Mouse (Mus musculus) MEL (cell line): ENCODE measurements around the gene Prss56. TPM values are rescaled to one million over a fixed set of nuclear protein-coding genes. Genes with fewer than 3 reads are reported as not detected.

Experiments used
- DNase-seq: peaks from one replicate; pipeline ENCODE4 v3.0.0; 2011; ENCODE audit warnings: low read depth, low spot score
- H3K27ac ChIP-seq: 2 replicates; pipeline ENCODE4 v1.5.1; 2012; ENCODE audit warnings: low read depth, mild to moderate bottlenecking, control low read depth, low read length, moderate library complexity; ENCODE audit not compliant: control insufficient read depth
- H3K27me3 ChIP-seq, 2 experiments: fragments of 150-350 bp in 1 of 2; sonication (generic) in 1 of 2; 2 replicates each; pipeline ENCODE4 v1.6.1; 2012; ENCODE audit warnings: low read length in 2 of 2, mild to moderate bottlenecking in 2 of 2, improper control_type of control experiment in 1 of 2, moderate library complexity in 1 of 2; ENCODE audit not compliant: insufficient read depth in 2 of 2, control insufficient read depth in 1 of 2
- H3K36me3 ChIP-seq, 2 experiments: 2 replicates each; pipeline ENCODE4 v1.6.1; 2012 to 2014; ENCODE audit warnings: low read length in 2 of 2, improper control_type of control experiment in 1 of 2, inconsistent platforms in 1 of 2, mild to moderate bottlenecking in 1 of 2; ENCODE audit not compliant: insufficient read depth in 2 of 2, control insufficient read depth in 1 of 2
- H3K4me1 ChIP-seq, 2 experiments: fragments of 150-350 bp in 1 of 2; sonication (generic) in 1 of 2; 2 replicates each; pipeline ENCODE4 v1.6.1; 2012; ENCODE audit warnings: low read length in 2 of 2, improper control_type of control experiment in 1 of 2, mild to moderate bottlenecking in 1 of 2; ENCODE audit not compliant: insufficient read depth in 2 of 2, control insufficient read depth in 1 of 2
- H3K4me3 ChIP-seq, 2 experiments: fragments of 150-350 bp in 1 of 2; sonication (generic) in 1 of 2; 2 replicates each; pipeline ENCODE4 v1.5.1; 2012; ENCODE audit warnings: low read depth in 2 of 2, low read length in 2 of 2, mild to moderate bottlenecking in 2 of 2, moderate library complexity in 2 of 2, control low read depth in 1 of 2, improper control_type of control experiment in 1 of 2; ENCODE audit not compliant: control insufficient read depth in 1 of 2, insufficient read depth in 1 of 2
- H3K79me2 ChIP-seq: 2 replicates; pipeline ENCODE4 v1.6.1; 2012; ENCODE audit warnings: mild to moderate bottlenecking, low read length, moderate library complexity; ENCODE audit not compliant: control insufficient read depth, poor library complexity, insufficient read depth
- H3K9ac ChIP-seq: 2 replicates; pipeline ENCODE4 v1.6.1; 2012; ENCODE audit warnings: low read depth, mild to moderate bottlenecking, control low read depth, low read length, moderate library complexity; ENCODE audit not compliant: control insufficient read depth, poor library complexity, severe bottlenecking
- H3K9me3 ChIP-seq: fragments of 150-350 bp; sonication (generic); replicated peaks from 2 replicates; pipeline ENCODE4 v1.6.1; 2012; ENCODE audit warnings: mild to moderate bottlenecking, low read length, improper control_type of control experiment, moderate library complexity; ENCODE audit not compliant: insufficient read depth
- BHLHE40 ChIP-seq: IDR thresholded peaks from 2 replicates; pipeline ENCODE4 v1.6.1; 2012; ENCODE audit warnings: low read depth, mild to moderate bottlenecking, inconsistent platforms, low read length, improper control_type of control experiment, borderline replicate concordance
- CHD1 ChIP-seq: IDR thresholded peaks from 2 replicates; pipeline ENCODE4 v1.6.1; 2012; ENCODE audit warnings: low read depth, mild to moderate bottlenecking, inconsistent platforms, low read length, improper control_type of control experiment
- E2F4 ChIP-seq: IDR thresholded peaks from 2 replicates; pipeline ENCODE4 v1.6.1; 2011; ENCODE audit warnings: low read depth, low read length, improper control_type of control experiment, borderline replicate concordance
- ELF1 ChIP-seq: IDR thresholded peaks from 2 replicates; pipeline ENCODE4 v1.6.1; 2014; ENCODE audit warnings: low read depth, mild to moderate bottlenecking, inconsistent platforms, low read length, improper control_type of control experiment, moderate library complexity
- ETS1 ChIP-seq: IDR thresholded peaks from 2 replicates; pipeline ENCODE4 v1.6.1; 2012; ENCODE audit warnings: low read depth, mild to moderate bottlenecking, inconsistent platforms, low read length, improper control_type of control experiment, moderate library complexity
- GABPA ChIP-seq: IDR thresholded peaks from 2 replicates; pipeline ENCODE4 v1.6.1; 2012; ENCODE audit warnings: low read depth, mild to moderate bottlenecking, inconsistent platforms, low read length, improper control_type of control experiment, moderate library complexity
- GATA1 ChIP-seq: IDR thresholded peaks from 2 replicates; pipeline ENCODE4 v1.6.1; 2011; ENCODE audit warnings: low read depth, low read length, improper control_type of control experiment
- MAX ChIP-seq: IDR thresholded peaks from 2 replicates; pipeline ENCODE4 v1.6.1; 2011; ENCODE audit warnings: low read length, improper control_type of control experiment
- MXI1 ChIP-seq: IDR thresholded peaks from 2 replicates; pipeline ENCODE4 v1.6.1; 2011; ENCODE audit warnings: mild to moderate bottlenecking, low read depth, low read length, improper control_type of control experiment
- MYB ChIP-seq: IDR thresholded peaks from 2 replicates; pipeline ENCODE4 v1.6.1; 2011; ENCODE audit warnings: mild to moderate bottlenecking, low read depth, low read length, improper control_type of control experiment
- MYC ChIP-seq: IDR thresholded peaks from 2 replicates; pipeline ENCODE4 v1.6.1; 2011; ENCODE audit warnings: low read depth, mild to moderate bottlenecking, low read length, improper control_type of control experiment, moderate library complexity
- NRF1 ChIP-seq: IDR thresholded peaks from 2 replicates; pipeline ENCODE4 v1.6.1; 2014; ENCODE audit warnings: low read depth, mild to moderate bottlenecking, inconsistent platforms, low read length, improper control_type of control experiment, moderate library complexity; ENCODE audit not compliant: poor library complexity, insufficient read depth, severe bottlenecking
- POLR2AphosphoS2 ChIP-seq: IDR thresholded peaks from 2 replicates; pipeline ENCODE4 v1.6.1; 2011; ENCODE audit warnings: low read length, improper control_type of control experiment
- RCOR1 ChIP-seq: IDR thresholded peaks from 2 replicates; pipeline ENCODE4 v1.6.1; 2012; ENCODE audit warnings: low read depth, mild to moderate bottlenecking, inconsistent platforms, low read length, improper control_type of control experiment
- TAL1 ChIP-seq: IDR thresholded peaks from 2 replicates; pipeline ENCODE4 v1.6.1; 2012; ENCODE audit warnings: mild to moderate bottlenecking, inconsistent platforms, low read length, moderate library complexity, mixed read lengths
- TBP ChIP-seq: IDR thresholded peaks from 2 replicates; pipeline ENCODE4 v1.8.0; 2011; ENCODE audit warnings: low read depth, low read length, improper control_type of control experiment
- UBTF ChIP-seq: IDR thresholded peaks from 2 replicates; pipeline ENCODE4 v1.6.1; 2012; ENCODE audit warnings: low read depth, mild to moderate bottlenecking, inconsistent platforms, low read length, improper control_type of control experiment, moderate library complexity, borderline replicate concordance; ENCODE audit not compliant: insufficient read depth
- USF1 ChIP-seq: IDR thresholded peaks from 2 replicates; pipeline ENCODE4 v1.6.1; 2014; ENCODE audit warnings: low read depth, mild to moderate bottlenecking, inconsistent platforms, low read length, improper control_type of control experiment, moderate library complexity
- USF2 ChIP-seq, 2 experiments: IDR thresholded peaks; 2 replicates each; pipeline ENCODE4 v1.6.1; 2011 to 2012; ENCODE audit warnings: improper control_type of control experiment in 2 of 2, low read length in 2 of 2, borderline replicate concordance in 1 of 2, inconsistent platforms in 1 of 2, low read depth in 1 of 2, mild to moderate bottlenecking in 1 of 2; ENCODE audit not compliant: insufficient read depth in 1 of 2
- ZKSCAN1 ChIP-seq: IDR thresholded peaks from 2 replicates; pipeline ENCODE4 v1.6.1; 2012; ENCODE audit warnings: low read depth, mild to moderate bottlenecking, inconsistent platforms, low read length, improper control_type of control experiment, moderate library complexity
- ZMIZ1 ChIP-seq: IDR thresholded peaks from 2 replicates; pipeline ENCODE4 v1.6.1; 2012; ENCODE audit warnings: low read depth, mild to moderate bottlenecking, inconsistent platforms, low read length, improper control_type of control experiment, moderate library complexity
- ZNF384 ChIP-seq: IDR thresholded peaks from 2 replicates; pipeline ENCODE4 v1.6.1; 2012; ENCODE audit warnings: low read depth, mild to moderate bottlenecking, inconsistent platforms, low read length, improper control_type of control experiment
- polyA plus RNA-seq, 2 experiments: library from polyadenylated mRNA; stranded (reverse) in 1 of 2; unstranded in 1 of 2; fragments of >175 nt in 1 of 2; fragments of >200 nt in 1 of 2; gene quantifications; 2 replicates each; pipeline versions ENCODE4 v1.2.1 to v1.2.4; 2012; ENCODE audit warnings: low replicate concordance in 2 of 2, low read depth in 1 of 2; ENCODE audit not compliant: insufficient read length in 2 of 2, insufficient read depth in 1 of 2, missing spikeins in 1 of 2
- total RNA-seq: library from RNA; depleted of rRNA; stranded (reverse); fragments of 300-350 nt; gene quantifications from 2 replicates; pipeline ENCODE4 v1.2.3, GENCODE M21; 2012

Gene Prss56
- total and polyA plus RNA-seq, 3 experiments: 0.08 TPM; not detected in 2

GRCm38 (mm10) chr1:87164796-87165184, 18.3 kb upstream of the Prss56 start:
- Histone ChIP-seq H3K36me3 (no peaks in the 10 kb centered on the region), H3K4me3 (no peak overlapping the region), H3K4me1 (no peaks in the 10 kb centered on the region), H3K27me3 (peaks cover 2 to 4% of the 10 kb centered on the region in 2 experiments; a peak in 2 of 4 replicates), H3K27ac (no peak overlapping the region), H3K9ac (no peak overlapping the region), H3K9me3 (no peaks in the 10 kb centered on the region)
- no peak for TF ChIP-seq POLR2AphosphoS2
- no peak for TF ChIP-seq ZKSCAN1
- no peak for TF ChIP-seq UBTF
- TF ChIP-seq TAL1: no peak
- no peak for TF ChIP-seq USF1
- TF ChIP-seq ETS1: no peak
- TF ChIP-seq ZMIZ1: no peak
- TF ChIP-seq GABPA: no peak
- no peak for TF ChIP-seq MYC
- TF ChIP-seq ELF1: no peak
- no peak for TF ChIP-seq E2F4
- TF ChIP-seq BHLHE40: no peak
- no peak for TF ChIP-seq CHD1
- TF ChIP-seq MXI1: no peak
- TF ChIP-seq NRF1: no peak
- TF ChIP-seq MYB: no peak
- no peak for TF ChIP-seq MAX
- TF ChIP-seq GATA1: no peak
- TF ChIP-seq, all 39 proteins: peak for 0
- H3K79me2 ChIP-seq: no peaks in the 10 kb centered on the region
- no peak for DNase-seq

GRCm38 (mm10) chr1:87170458-87170857, 12.7 kb upstream of the Prss56 start:
- no peaks in the 10 kb centered on the region for H3K9me3 ChIP-seq
- H3K27ac ChIP-seq: no peak overlapping the region
- H3K27me3 ChIP-seq: peaks cover 2 to 4% of the 10 kb centered on the region in 2 experiments; a peak in 2 of 4 replicates
- H3K4me1 ChIP-seq: peaks cover 0 to 1% of the 10 kb centered on the region in 2 experiments; a peak in 1 of 4 replicates
- H3K36me3 ChIP-seq: peaks cover 0 to 1% of the 10 kb centered on the region in 2 experiments; a peak in 1 of 4 replicates
- no peak overlapping the region for H3K9ac ChIP-seq
- TF ChIP-seq TBP (no peak), USF2 (IDR thresholded peaks at IDR 0.05; ENCODE audit: borderline replicate concordance in 1 of 2, insufficient read depth in 1 of 2, low read depth in 1 of 2, low read length in 2 of 2) (no peak), RCOR1 (no peak), UBTF (no peak), ZNF384 (no peak)
- DNase-seq: no peak
- H3K4me3 ChIP-seq: no peak overlapping the region
- H3K79me2 ChIP-seq: no peaks in the 10 kb centered on the region
